Mouse (Mus musculus): ENCODE measurements at regions not wholly inside any gene's neighbourhood (a gene's known extent, or its start where the extent isn't known, plus 50 kb on each side); places are given as distances from the start of the nearest gene placed in this dataset.

- no peak for DNase-seq (ENCODE audit: low spot score)
- no peak overlapping the region for H3K9ac ChIP-seq (ENCODE audit: low read length)
- H3K4me1 ChIP-seq (replicated peaks; ENCODE audit: control insufficient read depth, insufficient read depth, low read length) = 0 out of 2 replicates have a peak, but pooled peaks cover 9% of the 10 kb centered on the region
- no peaks in the 10 kb centered on the region for H3K36me3 ChIP-seq (ENCODE audit: control insufficient read depth, insufficient read depth, low read length)
- ATAC-seq (replicated peaks; ENCODE audit: low FRiP score, low TSS enrichment, low read depth) = no peak; the same call in 1 of the 2 replicates
- H3K27ac ChIP-seq (ENCODE audit: low read depth) = peak overlapping the region; percentile 38; the same call in 1 of the 2 replicates
- no peak overlapping the region for H3K4me3 ChIP-seq (ENCODE audit: low read depth, low read length)
- 27% methylated on average over 15 of the region's 15 CpGs for WGBS
- no peaks in the 10 kb centered on the region for H3K27me3 ChIP-seq (replicated peaks; ENCODE audit: control insufficient read depth, insufficient read depth, low read length)
- no peaks in the 10 kb centered on the region for H3K9me3 ChIP-seq (ENCODE audit: control insufficient read depth, low read length)
- H3K4me2 ChIP-seq (ENCODE audit: low read length) = no peak overlapping the region
Measured at GRCm38 (mm10) chr9:63896073-63896807, 125.6 kb downstream of the Smad6 start.

- H3K9me3 ChIP-seq (ENCODE audit: control insufficient read depth, low read length) = no peaks in the 10 kb centered on the region
- WGBS = 55% methylated on average over 17 of the region's 17 CpGs
- no peak overlapping the region for H3K4me2 ChIP-seq (ENCODE audit: low read length)
- no peaks in the 10 kb centered on the region for H3K27me3 ChIP-seq (replicated peaks; ENCODE audit: control insufficient read depth, insufficient read depth, low read length)
- H3K27ac ChIP-seq (ENCODE audit: low read depth) = no peak overlapping the region
- no peak overlapping the region for H3K4me3 ChIP-seq (ENCODE audit: low read depth, low read length)
- 0 out of 2 replicates have a peak, but pooled peaks cover 9% of the 10 kb centered on the region for H3K4me1 ChIP-seq (replicated peaks; ENCODE audit: control insufficient read depth, insufficient read depth, low read length)
- no peak overlapping the region for H3K9ac ChIP-seq (ENCODE audit: low read length)
- DNase-seq (ENCODE audit: low spot score) = no peak
- peak; percentile 82 for ATAC-seq (replicated peaks; ENCODE audit: low FRiP score, low TSS enrichment, low read depth)
- H3K36me3 ChIP-seq (ENCODE audit: control insufficient read depth, insufficient read depth, low read length) = no peaks in the 10 kb centered on the region
Measured at GRCm38 (mm10) chr9:63892235-63892971, 129.5 kb downstream of the Smad6 start.

- H3K9ac ChIP-seq (ENCODE audit: low read length) = no peak overlapping the region
- no peaks in the 10 kb centered on the region for H3K4me1 ChIP-seq (replicated peaks; ENCODE audit: control insufficient read depth, insufficient read depth, low read length)
- no peaks in the 10 kb centered on the region for H3K9me3 ChIP-seq (ENCODE audit: control insufficient read depth, low read length)
- H3K4me3 ChIP-seq (ENCODE audit: low read depth, low read length) = no peak overlapping the region
- H3K36me3 ChIP-seq (ENCODE audit: control insufficient read depth, insufficient read depth, low read length) = no peaks in the 10 kb centered on the region
- 45% methylated on average over 5 of the region's 5 CpGs for WGBS
- no peak overlapping the region for H3K4me2 ChIP-seq (ENCODE audit: low read length)
- DNase-seq (ENCODE audit: low spot score) = no peak
- H3K27me3 ChIP-seq (replicated peaks; ENCODE audit: control insufficient read depth, insufficient read depth, low read length) = no peaks in the 10 kb centered on the region
- H3K27ac ChIP-seq (ENCODE audit: low read depth) = no peak overlapping the region
- ATAC-seq (replicated peaks; ENCODE audit: low FRiP score, low TSS enrichment, low read depth) = no peak
Measured at GRCm38 (mm10) chr9:63890717-63891116, 131.1 kb downstream of the Smad6 start.

DNA sequence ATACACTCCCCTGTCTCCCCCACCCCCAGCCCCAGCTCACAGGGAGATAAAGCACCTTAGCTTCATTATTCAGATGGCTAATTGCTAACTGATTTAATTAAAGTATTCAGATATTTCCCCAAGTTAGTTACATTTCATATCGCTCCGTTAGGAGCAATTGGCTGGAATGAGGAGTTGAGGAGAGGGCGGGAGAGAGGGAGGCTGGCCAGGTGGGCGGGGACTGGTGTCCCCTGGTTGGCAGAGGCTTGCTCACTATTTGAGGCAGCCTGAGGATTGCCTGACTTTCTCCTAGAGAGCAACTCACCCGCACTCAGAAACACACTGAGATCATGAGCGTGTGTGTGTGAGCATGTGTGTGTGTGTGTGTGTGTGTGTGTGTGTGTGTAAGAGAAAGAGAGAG is 131.8 kb upstream of the Smad3 start:
- no peak overlapping the region for H3K27ac ChIP-seq (ENCODE audit: low read depth)
- DNase-seq (ENCODE audit: low spot score) = no peak
- WGBS = 74% methylated on average over 6 of the region's 6 CpGs

GRCm38 (mm10) chr9:63884971-63885370 is 127.2 kb upstream of the Smad3 start:
- H3K4me1 ChIP-seq (replicated peaks; ENCODE audit: control insufficient read depth, insufficient read depth, low read length) = peaks cover 8% of the 10 kb centered on the region; the same call in 1 of the 2 replicates
- H3K27me3 ChIP-seq (replicated peaks; ENCODE audit: control insufficient read depth, insufficient read depth, low read length) = no peaks in the 10 kb centered on the region
- no peak overlapping the region for H3K27ac ChIP-seq (ENCODE audit: low read depth)
- H3K4me2 ChIP-seq (ENCODE audit: low read length) = no peak overlapping the region
- no peak overlapping the region for H3K4me3 ChIP-seq (ENCODE audit: low read depth, low read length)
- DNase-seq (ENCODE audit: low spot score) (no peak), ATAC-seq (replicated peaks; ENCODE audit: low FRiP score, low TSS enrichment, low read depth) (no peak)
- no peak overlapping the region for H3K9ac ChIP-seq (ENCODE audit: low read length)
- WGBS = 80% methylated on average over 2 of the region's 2 CpGs
- no peaks in the 10 kb centered on the region for H3K9me3 ChIP-seq (ENCODE audit: control insufficient read depth, low read length)
- no peaks in the 10 kb centered on the region for H3K36me3 ChIP-seq (ENCODE audit: control insufficient read depth, insufficient read depth, low read length)

More for the DNA sequence above, 131.8 kb upstream of the Smad3 start:
- H3K27me3 ChIP-seq (replicated peaks; ENCODE audit: control insufficient read depth, insufficient read depth, low read length) = no peaks in the 10 kb centered on the region
- no peak overlapping the region for H3K4me3 ChIP-seq (ENCODE audit: low read depth, low read length)
- H3K9ac ChIP-seq (ENCODE audit: low read length) = no peak overlapping the region
- H3K9me3 ChIP-seq (ENCODE audit: control insufficient read depth, low read length) = no peaks in the 10 kb centered on the region
- no peak for ATAC-seq (replicated peaks; ENCODE audit: low FRiP score, low TSS enrichment, low read depth)
- no peaks in the 10 kb centered on the region for H3K36me3 ChIP-seq (ENCODE audit: control insufficient read depth, insufficient read depth, low read length)
- H3K4me2 ChIP-seq (ENCODE audit: low read length) = no peak overlapping the region
- H3K4me1 ChIP-seq (replicated peaks; ENCODE audit: control insufficient read depth, insufficient read depth, low read length) = no peaks in the 10 kb centered on the region

- Histone ChIP-seq H3K4me3 (ENCODE audit: low read depth, low read length) (no peak overlapping the region), H3K9me3 (ENCODE audit: control insufficient read depth, low read length) (no peaks in the 10 kb centered on the region), H3K9ac (ENCODE audit: low read length) (no peak overlapping the region), H3K27ac (ENCODE audit: low read depth) (no peak overlapping the region), H3K27me3 (replicated peaks; ENCODE audit: control insufficient read depth, insufficient read depth, low read length) (no peaks in the 10 kb centered on the region), H3K36me3 (ENCODE audit: control insufficient read depth, insufficient read depth, low read length) (no peaks in the 10 kb centered on the region), H3K4me2 (ENCODE audit: low read length) (no peak overlapping the region), H3K4me1 (replicated peaks; ENCODE audit: control insufficient read depth, insufficient read depth, low read length) (peaks cover 13% of the 10 kb centered on the region; the same call in 1 of the 2 replicates)
- DNase-seq (ENCODE audit: low spot score) (no peak), ATAC-seq (replicated peaks; ENCODE audit: low FRiP score, low TSS enrichment, low read depth) (no peak)
- WGBS = 77% methylated on average over 6 of the region's 6 CpGs
Measured at GRCm38 (mm10) chr9:63883738-63884520, 126.1 kb upstream of the Smad3 start.

DNA sequence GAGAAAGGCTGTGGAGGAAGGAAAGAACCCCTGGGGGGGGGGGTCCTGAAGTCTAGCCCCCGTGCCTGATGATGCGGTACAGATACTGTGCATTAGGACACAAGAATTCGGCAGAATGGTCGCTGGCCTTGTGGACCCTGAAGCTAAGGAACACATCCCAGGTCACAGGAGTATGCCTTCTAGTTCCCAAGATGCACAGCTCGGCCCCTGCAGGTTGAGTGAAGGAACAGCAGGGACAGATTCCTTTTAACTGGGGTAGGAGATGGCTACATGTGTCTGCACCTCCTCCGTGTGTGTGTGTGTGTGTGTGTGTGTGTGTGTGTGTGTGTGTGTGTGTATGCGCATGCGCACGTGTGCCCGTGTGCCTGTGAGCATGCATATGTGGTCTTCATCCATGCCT is 123.9 kb upstream of the Smad3 start:
- DNase-seq (ENCODE audit: low spot score) = no peak
- Histone ChIP-seq H3K4me3 (ENCODE audit: low read depth, low read length) (no peak overlapping the region), H3K36me3 (ENCODE audit: control insufficient read depth, insufficient read depth, low read length) (no peaks in the 10 kb centered on the region), H3K4me1 (replicated peaks; ENCODE audit: control insufficient read depth, insufficient read depth, low read length) (peaks cover 13% of the 10 kb centered on the region), H3K9me3 (ENCODE audit: control insufficient read depth, low read length) (no peaks in the 10 kb centered on the region), H3K27me3 (replicated peaks; ENCODE audit: control insufficient read depth, insufficient read depth, low read length) (no peaks in the 10 kb centered on the region), H3K27ac (ENCODE audit: low read depth) (no peak overlapping the region), H3K9ac (ENCODE audit: low read length) (no peak overlapping the region), H3K4me2 (ENCODE audit: low read length) (no peak overlapping the region)
- ATAC-seq (replicated peaks; ENCODE audit: low FRiP score, low TSS enrichment, low read depth) = no peak
- WGBS = 84% methylated on average over 10 of the region's 10 CpGs

DNA sequence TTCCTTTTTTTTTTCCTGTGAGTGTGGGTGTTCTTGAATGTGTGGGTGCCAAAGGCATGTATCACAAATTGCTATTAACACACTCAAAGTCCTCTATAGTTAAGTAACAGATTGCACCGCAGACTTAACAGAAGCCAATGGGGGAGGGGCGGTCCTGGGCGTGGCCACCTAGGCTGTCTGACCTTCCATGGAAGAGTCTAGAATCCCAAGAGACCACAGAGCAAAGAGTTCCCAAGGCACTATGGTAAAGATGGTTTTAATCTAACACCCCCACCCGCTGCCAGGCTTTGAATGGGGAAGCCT is 123.4 kb upstream of the Smad3 start:
- H3K4me1 ChIP-seq (replicated peaks; ENCODE audit: control insufficient read depth, insufficient read depth, low read length) = peaks cover 16% of the 10 kb centered on the region
- no peaks in the 10 kb centered on the region for H3K9me3 ChIP-seq (ENCODE audit: control insufficient read depth, low read length)
- 62% methylated on average over 4 of the region's 4 CpGs for WGBS
- no peak overlapping the region for H3K4me2 ChIP-seq (ENCODE audit: low read length)
- ATAC-seq (replicated peaks; ENCODE audit: low FRiP score, low TSS enrichment, low read depth) (no peak), DNase-seq (ENCODE audit: low spot score) (no peak)
- no peak overlapping the region for H3K4me3 ChIP-seq (ENCODE audit: low read depth, low read length)
- H3K27ac ChIP-seq (ENCODE audit: low read depth) = no peak overlapping the region
- no peaks in the 10 kb centered on the region for H3K36me3 ChIP-seq (ENCODE audit: control insufficient read depth, insufficient read depth, low read length)
- no peaks in the 10 kb centered on the region for H3K27me3 ChIP-seq (replicated peaks; ENCODE audit: control insufficient read depth, insufficient read depth, low read length)
- no peak overlapping the region for H3K9ac ChIP-seq (ENCODE audit: low read length)

Measured in intestine, embryonic 14.5 days (tissue).